Mouse (Mus musculus): ENCODE measurements at regions not wholly inside any gene's neighbourhood (a gene's known extent, or its start where the extent isn't known, plus 50 kb on each side); places are given as distances from the start of the nearest gene placed in this dataset.

DNA sequence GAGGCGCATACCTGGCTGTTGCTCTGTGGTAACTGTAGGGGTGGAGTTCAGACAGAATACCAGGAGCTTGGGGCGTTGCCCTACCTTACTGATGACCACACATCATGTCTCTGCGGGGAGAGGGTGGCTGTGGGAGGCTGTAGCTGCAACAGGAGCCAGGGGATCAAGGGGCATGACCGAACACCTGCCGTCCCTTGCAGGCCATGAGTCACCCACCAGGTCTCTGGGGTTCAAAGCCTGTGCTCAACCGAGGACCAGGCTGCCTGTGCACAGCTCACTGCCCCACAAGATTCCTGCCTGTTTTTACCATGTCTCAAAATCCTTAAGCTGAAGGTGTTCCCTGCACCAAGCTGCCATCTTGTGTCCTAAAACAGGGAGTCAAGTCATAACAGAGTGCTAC, 272.4 kb upstream of the Far2 start:
- TF ChIP-seq CTCF (IDR thresholded peaks at IDR 0.05; ENCODE audit: control insufficient read depth, insufficient read depth, insufficient replicate concordance, low read depth, low read length) (no peak), POLR2A (IDR thresholded peaks at IDR 0.05; ENCODE audit: control insufficient read depth, low read depth, low read length) (no peak)
